Mouse (Mus musculus): ENCODE measurements at regions not wholly inside any gene's neighbourhood (a gene's known extent, or its start where the extent isn't known, plus 50 kb on each side); places are given as distances from the start of the nearest gene placed in this dataset.

DNA sequence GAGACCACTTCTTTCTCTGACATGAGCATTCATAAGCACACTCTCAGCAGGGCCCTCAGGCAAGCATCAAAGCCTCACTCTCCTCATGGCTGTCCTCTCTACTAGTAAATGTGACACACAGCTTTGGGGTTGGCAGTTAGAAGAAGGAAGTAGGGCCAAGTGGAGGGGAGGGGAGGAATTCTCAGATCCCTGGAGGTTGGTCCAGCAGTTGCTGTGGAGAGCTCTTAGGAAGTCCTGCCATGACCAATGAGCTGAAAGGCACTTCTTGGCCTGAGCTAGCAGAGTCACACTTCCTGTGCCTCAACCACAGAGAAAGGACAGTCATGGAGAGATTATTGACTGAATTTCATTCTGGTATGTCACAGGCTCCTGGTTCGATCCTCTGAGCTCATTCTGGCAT, 398.8 kb downstream of the Tns1 start:
- Histone ChIP-seq H3K9ac (ENCODE audit: low read depth, low read length) (no peak overlapping the region), H3K27ac (ENCODE audit: low read length) (no peak overlapping the region), H3K27me3 (replicated peaks; ENCODE audit: control insufficient read depth, insufficient read depth, low read length) (no peaks in the 10 kb centered on the region), H3K4me1 (ENCODE audit: control insufficient read depth, insufficient read depth, low read length) (no peaks in the 10 kb centered on the region), H3K9me3 (ENCODE audit: control insufficient read depth, low read length) (no peaks in the 10 kb centered on the region), H3K4me2 (ENCODE audit: low read depth, low read length) (no peak overlapping the region), H3K36me3 (ENCODE audit: control insufficient read depth, insufficient read depth, low read length) (no peaks in the 10 kb centered on the region), H3K4me3 (ENCODE audit: low read length) (no peak overlapping the region)
- 100% methylated on average over 1 of the region's 1 CpGs for WGBS
- ATAC-seq, result peak; percentile 16; the same call in 1 of the 2 replicates

DNA sequence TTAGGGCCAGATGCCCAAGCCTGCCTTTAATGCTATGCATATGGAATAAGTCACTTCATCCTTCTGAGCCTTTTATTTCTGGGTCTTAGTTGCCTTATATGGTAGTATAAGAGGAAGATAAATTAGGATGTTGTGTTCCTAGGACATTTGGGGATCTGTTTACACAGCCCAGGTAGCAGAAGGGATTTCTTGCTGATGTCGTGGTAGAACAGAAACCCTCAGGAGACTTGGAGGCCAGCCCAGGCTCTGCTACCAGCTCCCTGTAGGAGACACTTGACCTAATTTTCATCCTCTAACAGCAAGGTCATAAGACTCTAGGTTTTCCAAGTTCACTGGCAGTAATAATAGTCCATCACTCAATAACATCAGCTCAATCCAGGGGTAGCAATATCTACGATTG, 399.7 kb downstream of the Tns1 start:
- H3K4me3 ChIP-seq (ENCODE audit: low read length), result no peak overlapping the region
- H3K4me1 ChIP-seq (ENCODE audit: control insufficient read depth, insufficient read depth, low read length), result no peaks in the 10 kb centered on the region
- WGBS, result 62% methylated on average over 2 of the region's 2 CpGs
- no peak overlapping the region for H3K4me2 ChIP-seq (ENCODE audit: low read depth, low read length)
- H3K27ac ChIP-seq (ENCODE audit: low read length), result no peak overlapping the region
- no peak overlapping the region for H3K9ac ChIP-seq (ENCODE audit: low read depth, low read length)
- no peaks in the 10 kb centered on the region for H3K27me3 ChIP-seq (replicated peaks; ENCODE audit: control insufficient read depth, insufficient read depth, low read length)
- no peaks in the 10 kb centered on the region for H3K36me3 ChIP-seq (ENCODE audit: control insufficient read depth, insufficient read depth, low read length)
- no peak for ATAC-seq
- no peaks in the 10 kb centered on the region for H3K9me3 ChIP-seq (ENCODE audit: control insufficient read depth, low read length)

DNA sequence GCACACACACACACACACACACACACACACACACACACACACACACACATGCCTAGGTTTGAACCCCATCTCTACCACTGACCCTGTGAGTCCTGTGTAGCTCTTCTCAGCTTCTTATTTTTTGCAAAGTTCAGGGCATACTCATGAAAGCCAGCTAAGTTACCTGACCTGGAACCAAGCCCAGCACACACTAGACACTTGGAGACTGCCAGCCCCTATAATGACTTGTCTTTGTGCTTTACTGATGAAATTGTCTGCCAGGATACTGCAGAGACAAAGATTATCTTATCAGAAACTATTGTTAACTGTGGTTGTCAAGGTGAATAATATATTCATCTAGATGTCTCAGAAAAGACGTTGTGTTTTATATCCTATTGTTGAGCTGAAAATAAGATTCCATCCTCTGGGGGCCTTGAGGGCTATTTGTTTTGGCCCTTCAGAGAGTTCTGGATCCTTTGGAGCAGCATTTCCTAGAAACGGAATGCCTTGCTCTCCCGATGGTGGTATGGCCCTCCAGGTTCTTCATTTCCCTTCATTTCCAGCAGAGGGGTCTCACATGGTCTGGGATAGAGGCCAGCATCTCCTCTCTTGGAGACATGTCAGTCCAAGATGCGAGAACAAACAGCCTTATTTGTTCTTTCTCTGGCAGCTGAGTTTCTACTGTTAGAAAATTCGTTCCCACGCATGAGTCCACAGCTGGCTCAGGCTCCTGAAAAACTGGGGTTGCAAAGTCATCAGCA, 402.6 kb downstream of the Tns1 start:
- no peak overlapping the region for H3K4me2 ChIP-seq (ENCODE audit: low read depth, low read length)
- no peak overlapping the region for H3K9ac ChIP-seq (ENCODE audit: low read depth, low read length)
- H3K9me3 ChIP-seq (ENCODE audit: control insufficient read depth, low read length), result no peaks in the 10 kb centered on the region
- H3K27me3 ChIP-seq (replicated peaks; ENCODE audit: control insufficient read depth, insufficient read depth, low read length), result no peaks in the 10 kb centered on the region
- no peaks in the 10 kb centered on the region for H3K4me1 ChIP-seq (ENCODE audit: control insufficient read depth, insufficient read depth, low read length)
- ATAC-seq, result no peak
- no peaks in the 10 kb centered on the region for H3K36me3 ChIP-seq (ENCODE audit: control insufficient read depth, insufficient read depth, low read length)
- no peak overlapping the region for H3K27ac ChIP-seq (ENCODE audit: low read length)
- WGBS, result 73% methylated on average over 6 of the region's 6 CpGs
- H3K4me3 ChIP-seq (ENCODE audit: low read length), result no peak overlapping the region

DNA sequence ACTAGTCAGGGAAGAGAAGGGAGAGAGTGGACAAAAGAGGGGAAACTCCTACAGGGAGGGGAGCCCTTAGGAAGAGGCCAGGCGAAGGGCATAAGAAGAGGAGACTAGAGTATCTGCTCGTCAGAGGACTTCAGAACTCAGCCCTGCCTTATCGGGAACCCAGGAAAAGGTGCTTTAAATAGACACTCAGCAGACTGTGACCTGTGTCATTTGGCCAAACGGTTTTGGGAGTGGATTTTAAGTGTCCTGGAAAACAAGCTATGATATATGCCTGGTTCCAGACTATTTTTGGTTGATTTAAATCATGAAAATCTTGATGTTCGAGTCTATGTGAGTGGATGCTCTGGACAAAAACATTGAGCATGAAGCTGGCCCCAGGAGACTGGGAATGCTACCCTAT, 405.8 kb downstream of the Tns1 start:
- H3K9ac ChIP-seq (ENCODE audit: low read depth, low read length), result no peak overlapping the region
- no peaks in the 10 kb centered on the region for H3K36me3 ChIP-seq (ENCODE audit: control insufficient read depth, insufficient read depth, low read length)
- 75% methylated on average over 5 of the region's 5 CpGs for WGBS
- no peaks in the 10 kb centered on the region for H3K9me3 ChIP-seq (ENCODE audit: control insufficient read depth, low read length)
- H3K4me2 ChIP-seq (ENCODE audit: low read depth, low read length), result no peak overlapping the region
- no peaks in the 10 kb centered on the region for H3K4me1 ChIP-seq (ENCODE audit: control insufficient read depth, insufficient read depth, low read length)
- no peak overlapping the region for H3K4me3 ChIP-seq (ENCODE audit: low read length)
- H3K27me3 ChIP-seq (replicated peaks; ENCODE audit: control insufficient read depth, insufficient read depth, low read length), result no peaks in the 10 kb centered on the region
- ATAC-seq, result no peak
- H3K27ac ChIP-seq (ENCODE audit: low read length), result no peak overlapping the region

DNA sequence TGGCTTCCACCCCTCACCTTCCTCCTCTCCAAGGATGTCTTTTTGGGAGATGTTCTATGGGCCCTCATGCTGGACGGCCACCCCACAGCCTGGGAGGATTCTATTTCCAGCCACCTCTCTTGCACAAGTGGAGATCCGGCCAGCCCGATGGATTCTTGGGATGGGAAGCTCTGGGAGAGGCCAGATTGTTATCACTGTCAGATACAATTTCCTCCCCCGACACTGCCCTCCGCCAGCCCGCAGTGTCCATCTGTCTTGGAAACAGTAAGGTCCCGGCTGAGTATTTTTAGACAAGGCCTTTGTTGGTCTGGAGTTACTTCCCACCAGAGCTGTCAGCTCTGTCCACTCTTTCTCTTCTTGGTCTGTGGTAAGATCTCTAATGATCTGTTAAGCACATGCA, 406.8 kb downstream of the Tns1 start:
- no peaks in the 10 kb centered on the region for H3K27me3 ChIP-seq (replicated peaks; ENCODE audit: control insufficient read depth, insufficient read depth, low read length)
- no peaks in the 10 kb centered on the region for H3K4me1 ChIP-seq (ENCODE audit: control insufficient read depth, insufficient read depth, low read length)
- H3K9me3 ChIP-seq (ENCODE audit: control insufficient read depth, low read length), result no peaks in the 10 kb centered on the region
- ATAC-seq, result no peak
- H3K4me2 ChIP-seq (ENCODE audit: low read depth, low read length), result no peak overlapping the region
- 78% methylated on average over 7 of the region's 7 CpGs for WGBS
- no peak overlapping the region for H3K4me3 ChIP-seq (ENCODE audit: low read length)
- no peak overlapping the region for H3K9ac ChIP-seq (ENCODE audit: low read depth, low read length)
- no peaks in the 10 kb centered on the region for H3K36me3 ChIP-seq (ENCODE audit: control insufficient read depth, insufficient read depth, low read length)
- H3K27ac ChIP-seq (ENCODE audit: low read length), result no peak overlapping the region

DNA sequence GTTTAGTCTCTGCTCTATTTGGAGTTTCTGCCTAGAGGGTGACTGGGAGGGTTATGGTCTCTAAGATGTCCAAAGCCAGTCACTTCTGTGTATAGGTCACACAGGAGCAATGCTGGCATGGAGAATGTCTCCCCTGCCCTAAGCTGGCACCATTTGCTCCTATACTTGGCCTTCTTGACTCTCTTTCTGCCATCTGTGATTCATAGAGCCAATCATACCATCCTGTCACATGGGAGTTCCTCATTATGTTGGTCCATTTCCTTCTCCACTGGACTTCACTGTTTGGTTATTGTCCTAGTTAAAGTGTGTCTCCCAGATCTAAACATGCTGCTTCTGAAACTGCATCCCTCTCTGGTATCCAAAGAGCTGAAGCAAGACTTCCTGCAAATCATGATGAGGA, 407.3 kb downstream of the Tns1 start:
- ATAC-seq, result no peak
- Histone ChIP-seq H3K9ac (ENCODE audit: low read depth, low read length) (no peak overlapping the region), H3K4me3 (ENCODE audit: low read length) (no peak overlapping the region), H3K4me1 (ENCODE audit: control insufficient read depth, insufficient read depth, low read length) (no peaks in the 10 kb centered on the region), H3K36me3 (ENCODE audit: control insufficient read depth, insufficient read depth, low read length) (no peaks in the 10 kb centered on the region), H3K27me3 (replicated peaks; ENCODE audit: control insufficient read depth, insufficient read depth, low read length) (no peaks in the 10 kb centered on the region), H3K27ac (ENCODE audit: low read length) (no peak overlapping the region), H3K9me3 (ENCODE audit: control insufficient read depth, low read length) (no peaks in the 10 kb centered on the region), H3K4me2 (ENCODE audit: low read depth, low read length) (no peak overlapping the region)

DNA sequence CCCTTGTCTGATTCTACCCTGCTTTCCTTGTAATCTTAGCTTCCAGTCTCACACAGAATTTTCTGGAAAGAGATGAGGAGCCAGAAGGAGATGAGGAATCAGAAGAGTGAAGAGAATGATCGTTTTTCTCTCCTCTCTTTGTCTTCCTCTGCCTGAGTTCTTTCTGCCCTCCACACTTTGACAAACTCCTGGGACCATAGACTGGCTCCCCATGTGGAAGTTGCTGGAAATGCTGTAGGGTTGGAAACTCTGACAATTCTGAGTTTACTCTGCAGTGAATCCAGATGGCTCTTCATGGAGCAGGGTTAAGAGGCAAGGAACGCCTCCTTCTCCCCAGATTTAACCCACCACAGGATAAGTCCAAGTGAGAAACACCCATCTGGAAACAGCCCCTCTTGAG, 408.7 kb downstream of the Tns1 start:
- ATAC-seq, result no peak
- no peaks in the 10 kb centered on the region for H3K9me3 ChIP-seq (ENCODE audit: control insufficient read depth, low read length)
- no peak overlapping the region for H3K27ac ChIP-seq (ENCODE audit: low read length)
- no peaks in the 10 kb centered on the region for H3K36me3 ChIP-seq (ENCODE audit: control insufficient read depth, insufficient read depth, low read length)
- H3K9ac ChIP-seq (ENCODE audit: low read depth, low read length), result no peak overlapping the region
- WGBS, result 60% methylated on average over 2 of the region's 2 CpGs
- no peak overlapping the region for H3K4me3 ChIP-seq (ENCODE audit: low read length)
- no peak overlapping the region for H3K4me2 ChIP-seq (ENCODE audit: low read depth, low read length)
- H3K27me3 ChIP-seq (replicated peaks; ENCODE audit: control insufficient read depth, insufficient read depth, low read length), result no peaks in the 10 kb centered on the region
- no peaks in the 10 kb centered on the region for H3K4me1 ChIP-seq (ENCODE audit: control insufficient read depth, insufficient read depth, low read length)

DNA sequence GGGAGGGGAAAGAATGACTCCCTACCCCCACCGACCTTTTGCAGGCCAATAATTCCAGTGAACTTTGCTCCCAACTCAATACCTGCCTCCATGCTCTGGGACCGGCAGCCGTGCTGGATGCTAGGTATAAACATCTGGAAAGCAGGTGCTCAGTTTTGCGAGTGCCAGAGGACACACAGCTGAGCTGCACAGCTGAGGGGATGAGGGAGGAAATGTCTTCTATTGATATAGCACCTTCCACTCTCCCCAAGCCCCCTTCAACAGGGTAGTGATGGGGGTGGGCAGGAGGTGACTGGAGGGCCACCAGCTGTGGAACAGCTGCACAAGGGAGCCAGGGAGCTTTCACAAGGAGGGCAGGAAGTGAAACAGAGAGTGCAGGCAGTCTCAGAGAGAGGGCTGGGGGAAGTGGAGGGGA, 421.8 kb downstream of the Tns1 start:
- Histone ChIP-seq H3K4me1 (ENCODE audit: control insufficient read depth, insufficient read depth, low read length) (peaks cover 9% of the 10 kb centered on the region), H3K27me3 (replicated peaks; ENCODE audit: control insufficient read depth, insufficient read depth, low read length) (no peaks in the 10 kb centered on the region), H3K9ac (ENCODE audit: low read depth, low read length) (no peak overlapping the region), H3K4me3 (ENCODE audit: low read length) (no peak overlapping the region), H3K36me3 (ENCODE audit: control insufficient read depth, insufficient read depth, low read length) (no peaks in the 10 kb centered on the region), H3K27ac (ENCODE audit: low read length) (peak overlapping the region; percentile 55), H3K9me3 (ENCODE audit: control insufficient read depth, low read length) (no peaks in the 10 kb centered on the region), H3K4me2 (ENCODE audit: low read depth, low read length) (0 out of 2 replicates have a peak overlapping the region, but pooled peaks have one; percentile 5)
- peak; percentile 91 for ATAC-seq
- 22% methylated on average over 4 of the region's 4 CpGs for WGBS

DNA sequence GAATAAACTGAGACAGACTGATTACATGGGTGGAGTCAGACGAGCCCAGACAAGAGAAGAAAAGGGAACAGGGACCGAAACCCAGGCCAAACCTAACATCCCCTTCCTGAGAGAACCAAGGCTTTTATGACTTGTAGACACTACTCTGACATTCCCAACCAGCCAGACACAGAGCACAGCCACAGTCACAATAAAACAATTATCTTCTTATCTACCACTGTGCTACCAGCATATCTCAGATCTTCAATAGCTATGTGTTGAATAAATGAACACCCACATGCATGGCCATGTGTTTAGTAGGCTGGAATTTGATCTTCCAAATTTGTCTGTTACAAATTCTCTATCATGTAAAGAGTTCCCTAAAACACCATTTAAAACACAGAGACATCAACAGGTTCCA, 430.7 kb downstream of the Tns1 start:
- no peaks in the 10 kb centered on the region for H3K9me3 ChIP-seq (ENCODE audit: control insufficient read depth, low read length)
- no peak overlapping the region for H3K4me2 ChIP-seq (ENCODE audit: low read depth, low read length)
- no peaks in the 10 kb centered on the region for H3K27me3 ChIP-seq (replicated peaks; ENCODE audit: control insufficient read depth, insufficient read depth, low read length)
- no peaks in the 10 kb centered on the region for H3K36me3 ChIP-seq (ENCODE audit: control insufficient read depth, insufficient read depth, low read length)
- H3K27ac ChIP-seq (ENCODE audit: low read length), result no peak overlapping the region
- H3K4me3 ChIP-seq (ENCODE audit: low read length), result no peak overlapping the region
- ATAC-seq, result peak; percentile 74; the same call in 1 of the 2 replicates
- 37% methylated on average over 2 of the region's 2 CpGs for WGBS
- H3K4me1 ChIP-seq (ENCODE audit: control insufficient read depth, insufficient read depth, low read length), result peaks cover 4% of the 10 kb centered on the region; the same call in 1 of the 2 replicates
- no peak overlapping the region for H3K9ac ChIP-seq (ENCODE audit: low read depth, low read length)

DNA sequence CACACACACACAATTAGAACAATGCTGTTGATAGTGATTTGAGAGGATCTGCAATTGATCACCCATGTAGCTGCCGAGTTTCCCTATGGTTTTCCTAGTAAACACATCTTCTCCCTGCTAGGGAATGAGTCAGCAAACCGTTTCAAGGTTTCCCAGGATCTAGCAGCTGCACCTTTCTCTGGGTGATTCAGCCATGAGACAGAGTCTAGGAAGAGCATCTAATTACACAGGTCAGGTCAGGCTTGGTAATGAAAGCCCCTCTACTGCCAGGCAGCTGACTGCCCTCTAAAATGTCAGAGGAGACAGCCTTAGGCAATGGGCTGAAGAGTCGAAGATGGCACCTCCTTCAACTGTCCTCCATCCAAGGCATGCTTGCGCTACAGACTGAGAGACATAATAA, 438.5 kb downstream of the Tns1 start:
- Histone ChIP-seq H3K9ac (ENCODE audit: low read depth, low read length) (no peak overlapping the region), H3K27ac (ENCODE audit: low read length) (no peak overlapping the region), H3K4me2 (ENCODE audit: low read depth, low read length) (no peak overlapping the region), H3K9me3 (ENCODE audit: control insufficient read depth, low read length) (no peaks in the 10 kb centered on the region), H3K27me3 (replicated peaks; ENCODE audit: control insufficient read depth, insufficient read depth, low read length) (no peaks in the 10 kb centered on the region), H3K4me1 (ENCODE audit: control insufficient read depth, insufficient read depth, low read length) (0 out of 2 replicates have a peak, but pooled peaks cover 5% of the 10 kb centered on the region), H3K36me3 (ENCODE audit: control insufficient read depth, insufficient read depth, low read length) (no peaks in the 10 kb centered on the region), H3K4me3 (ENCODE audit: low read length) (no peak overlapping the region)
- WGBS, result 66% methylated on average over 4 of the region's 4 CpGs
- no peak for ATAC-seq
